Mouse (Mus musculus): ENCODE measurements at regions not wholly inside any gene's neighbourhood (a gene's known extent, or its start where the extent isn't known, plus 50 kb on each side); places are given as distances from the start of the nearest gene placed in this dataset.

GRCm38 (mm10) chr2:8975635-8976034 is 905.4 kb upstream of the 4930412O13Rik start:
- TF ChIP-seq POLR2A (IDR thresholded peaks at IDR 0.05; ENCODE audit: borderline replicate concordance, extremely low read depth, insufficient read depth, insufficient read length, poor library complexity, severe bottlenecking) (no peak), CTCF (IDR thresholded peaks at IDR 0.05; ENCODE audit: borderline replicate concordance, extremely low read depth, insufficient read depth, insufficient read length) (no peak)

Data from brain, embryonic 14.5 days (tissue).